Comparison of ENCODE assay signal across 11 mouse cellular contexts in the genomic region with DNA sequence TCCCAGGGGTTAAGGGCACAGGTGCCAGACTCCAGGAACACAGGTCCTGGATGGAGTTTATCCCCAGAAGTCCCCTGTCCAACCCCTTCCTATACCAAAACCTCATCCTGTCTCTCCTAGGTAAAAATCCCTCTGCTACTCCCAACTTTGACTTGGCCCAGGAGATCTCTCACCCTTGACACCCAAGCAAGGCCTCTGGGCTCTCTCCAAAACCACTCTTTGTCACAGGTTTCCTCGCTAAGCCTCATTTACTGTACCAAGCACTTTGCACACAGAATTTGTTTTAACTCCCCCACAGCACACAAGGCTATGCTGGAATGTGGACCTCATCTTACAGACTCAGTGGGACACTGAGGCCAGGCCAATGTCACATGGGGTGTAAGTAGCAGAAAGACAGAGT.
DNase-seq lines count a peak whose midpoint lies in the region; ATAC-seq and TF ChIP-seq lines count a peak whose summit lies in the region.
"Had no signal": no experiment of that assay in that cellular context is flagged by ENCODE, and none has a peak within 500 bp of the region (broad histone marks: within the 10 kb centered on the region; RNA-seq: fewer than 3 reads in every experiment).

No protein-coding gene starts in this region.

- WGBS in forebrain, embryonic 15.5 days: 90% methylated on average over 1 of the region's 1 CpGs
- 85% methylated on average over 1 of the region's 1 CpGs for WGBS in forebrain, embryonic 14.5 days
- 82% methylated on average over 1 of the region's 1 CpGs for WGBS in intestine, embryonic 14.5 days
- 77% methylated on average over 1 of the region's 1 CpGs for WGBS in intestine, postnatal 0 days
- WGBS in neural tube, embryonic 13.5 days: 78% methylated on average over 1 of the region's 1 CpGs
- WGBS in stomach, postnatal 0 days: 73% methylated on average over 1 of the region's 1 CpGs

- H3K4me3 ChIP-seq in forebrain, embryonic 15.5 days: no peak overlapping the region
- no peak overlapping the region for H3K4me3 ChIP-seq in forebrain, embryonic 14.5 days (ENCODE audit: low read depth, low read length)
- no peak overlapping the region for H3K4me3 ChIP-seq in intestine, embryonic 14.5 days (ENCODE audit: low read depth, low read length)
- H3K4me3 ChIP-seq in intestine, postnatal 0 days (ENCODE audit: low read depth, low read length): no peak overlapping the region
- no peak overlapping the region for H3K4me3 ChIP-seq in neural tube, embryonic 13.5 days
- H3K4me3 ChIP-seq in stomach, postnatal 0 days (ENCODE audit: low read depth, low read length): no peak overlapping the region
- H3K4me3 ChIP-seq: forebrain, embryonic 12.5 days; liver, embryonic 15.5 days; midbrain, embryonic 15.5 days had no signal

- no peak overlapping the region for H3K9ac ChIP-seq in forebrain, embryonic 15.5 days (replicated peaks)
- H3K9ac ChIP-seq in forebrain, embryonic 14.5 days (ENCODE audit: low read length): no peak overlapping the region
- no peak overlapping the region for H3K9ac ChIP-seq in intestine, embryonic 14.5 days (ENCODE audit: low read length)
- H3K9ac ChIP-seq in intestine, postnatal 0 days (ENCODE audit: low read depth, low read length): no peak overlapping the region
- H3K9ac ChIP-seq in neural tube, embryonic 13.5 days: no peak overlapping the region
- H3K9ac ChIP-seq in stomach, postnatal 0 days (ENCODE audit: low read length): peak overlapping the region; percentile 18; the same call in 1 of the 2 replicates
- H3K9ac ChIP-seq: forebrain, embryonic 12.5 days; liver, embryonic 15.5 days; midbrain, embryonic 15.5 days had no signal

- no peak overlapping the region for H3K4me2 ChIP-seq in forebrain, embryonic 15.5 days (replicated peaks)
- no peak overlapping the region for H3K4me2 ChIP-seq in forebrain, embryonic 14.5 days (ENCODE audit: low read length)
- no peak overlapping the region for H3K4me2 ChIP-seq in intestine, embryonic 14.5 days (ENCODE audit: low read length)
- H3K4me2 ChIP-seq in intestine, postnatal 0 days (replicated peaks; ENCODE audit: low read depth): no peak overlapping the region
- H3K4me2 ChIP-seq in neural tube, embryonic 13.5 days: no peak overlapping the region
- H3K4me2 ChIP-seq in stomach, postnatal 0 days (replicated peaks; ENCODE audit: low read depth): no peak overlapping the region
- H3K4me2 ChIP-seq: forebrain, embryonic 12.5 days; liver, embryonic 15.5 days; midbrain, embryonic 15.5 days had no signal

- no peak for TF ChIP-seq EP300 in stomach, postnatal 0 days (optimal IDR thresholded peaks at IDR 0.05)

- peaks cover 26% of the 10 kb centered on the region for H3K4me1 ChIP-seq in forebrain, embryonic 15.5 days
- peaks cover 15% of the 10 kb centered on the region for H3K4me1 ChIP-seq in forebrain, embryonic 14.5 days (ENCODE audit: control insufficient read depth, insufficient read depth, low read length)
- peaks cover 66% of the 10 kb centered on the region for H3K4me1 ChIP-seq in intestine, embryonic 14.5 days (replicated peaks; ENCODE audit: control insufficient read depth, insufficient read depth, low read length)
- peaks cover 9% of the 10 kb centered on the region for H3K4me1 ChIP-seq in intestine, postnatal 0 days (replicated peaks; ENCODE audit: control insufficient read depth, insufficient read depth, low read length)
- H3K4me1 ChIP-seq in neural tube, embryonic 13.5 days (replicated peaks): peaks cover 67% of the 10 kb centered on the region
- H3K4me1 ChIP-seq in stomach, postnatal 0 days (replicated peaks; ENCODE audit: control insufficient read depth, insufficient read depth): peaks cover 31% of the 10 kb centered on the region

- no peak for DNase-seq in forebrain, embryonic 14.5 days (ENCODE audit: low spot score)
- DNase-seq in intestine, embryonic 14.5 days (ENCODE audit: low spot score): no peak
- no peak for DNase-seq in neural tube, embryonic 10.5 days (ENCODE audit: extremely low spot score, low spot score)
- no peak for DNase-seq in stomach, postnatal 0 days (ENCODE audit: low spot score)
- DNase-seq in gastrocnemius, adult 18-20 months (ENCODE audit: low spot score): no peak

- no peak for ATAC-seq in forebrain, embryonic 15.5 days (replicated peaks)
- no peak for ATAC-seq in forebrain, embryonic 14.5 days
- ATAC-seq in intestine, embryonic 14.5 days (replicated peaks; ENCODE audit: low FRiP score, low TSS enrichment, low read depth): no peak
- no peak for ATAC-seq in intestine, postnatal 0 days
- no peak for ATAC-seq in neural tube, embryonic 13.5 days (ENCODE audit: low read depth)
- no peak for ATAC-seq in stomach, postnatal 0 days (ENCODE audit: low FRiP score, low TSS enrichment)

- no peaks in the 10 kb centered on the region for H3K36me3 ChIP-seq in forebrain, embryonic 15.5 days
- no peaks in the 10 kb centered on the region for H3K36me3 ChIP-seq in forebrain, embryonic 14.5 days (ENCODE audit: control insufficient read depth, insufficient read depth, low read length)
- no peaks in the 10 kb centered on the region for H3K36me3 ChIP-seq in intestine, embryonic 14.5 days (ENCODE audit: control insufficient read depth, insufficient read depth, low read length)
- no peaks in the 10 kb centered on the region; the same call in 1 of the 2 replicates for H3K36me3 ChIP-seq in intestine, postnatal 0 days (ENCODE audit: control insufficient read depth, insufficient read depth)
- no peaks in the 10 kb centered on the region for H3K36me3 ChIP-seq in neural tube, embryonic 13.5 days
- H3K36me3 ChIP-seq in stomach, postnatal 0 days (ENCODE audit: control insufficient read depth, insufficient read depth, low read length): no peaks in the 10 kb centered on the region
- H3K36me3 ChIP-seq: forebrain, embryonic 12.5 days; liver, embryonic 15.5 days; midbrain, embryonic 15.5 days had no signal

- no peaks in the 10 kb centered on the region for H3K27me3 ChIP-seq in forebrain, embryonic 15.5 days
- H3K27me3 ChIP-seq in forebrain, embryonic 14.5 days (replicated peaks; ENCODE audit: control insufficient read depth, insufficient read depth, low read length): no peaks in the 10 kb centered on the region
- H3K27me3 ChIP-seq in intestine, embryonic 14.5 days (replicated peaks; ENCODE audit: control insufficient read depth, insufficient read depth, low read length): no peaks in the 10 kb centered on the region
- no peaks in the 10 kb centered on the region for H3K27me3 ChIP-seq in intestine, postnatal 0 days (replicated peaks; ENCODE audit: control insufficient read depth, insufficient read depth, low read length)
- H3K27me3 ChIP-seq in neural tube, embryonic 13.5 days: no peaks in the 10 kb centered on the region
- H3K27me3 ChIP-seq in stomach, postnatal 0 days (ENCODE audit: control insufficient read depth, insufficient read depth, low read length): no peaks in the 10 kb centered on the region
- H3K27me3 ChIP-seq: midbrain, embryonic 15.5 days had no signal

- H3K27ac ChIP-seq in forebrain, embryonic 15.5 days (replicated peaks): peak overlapping the region; percentile 51; the same call in 1 of the 2 replicates
- no peak overlapping the region for H3K27ac ChIP-seq in forebrain, embryonic 14.5 days (ENCODE audit: low read depth, low read length)
- H3K27ac ChIP-seq in intestine, embryonic 14.5 days (ENCODE audit: low read depth): peak overlapping the region; percentile 51; the same call in 1 of the 2 replicates
- no peak overlapping the region for H3K27ac ChIP-seq in intestine, postnatal 0 days (ENCODE audit: low read depth, low read length)
- H3K27ac ChIP-seq in neural tube, embryonic 13.5 days (replicated peaks): peak overlapping the region; percentile 54; the same call in 1 of the 2 replicates
- peak overlapping the region; percentile 84 for H3K27ac ChIP-seq in stomach, postnatal 0 days (replicated peaks)
- H3K27ac ChIP-seq: liver, embryonic 15.5 days had no signal

- no peak for TF ChIP-seq CTCF in intestine, postnatal 0 days (IDR thresholded peaks at IDR 0.05; ENCODE audit: low read depth)
- no peak for TF ChIP-seq CTCF in stomach, postnatal 0 days (IDR thresholded peaks at IDR 0.05; ENCODE audit: low read depth)

- H3K9me3 ChIP-seq in forebrain, embryonic 15.5 days: no peaks in the 10 kb centered on the region
- H3K9me3 ChIP-seq in forebrain, embryonic 14.5 days (replicated peaks; ENCODE audit: control insufficient read depth, low read length): no peaks in the 10 kb centered on the region
- no peaks in the 10 kb centered on the region for H3K9me3 ChIP-seq in intestine, embryonic 14.5 days (ENCODE audit: control insufficient read depth, low read length)
- H3K9me3 ChIP-seq in intestine, postnatal 0 days (ENCODE audit: control insufficient read depth): no peaks in the 10 kb centered on the region
- H3K9me3 ChIP-seq in neural tube, embryonic 13.5 days: no peaks in the 10 kb centered on the region
- no peaks in the 10 kb centered on the region for H3K9me3 ChIP-seq in stomach, postnatal 0 days (ENCODE audit: control insufficient read depth, low read length)
- H3K9me3 ChIP-seq: forebrain, embryonic 12.5 days; liver, embryonic 15.5 days; midbrain, embryonic 15.5 days had no signal

Comparison
In these comparisons a context has a peak if more than half of its experiments do, and no peak if none do; other contexts are left out.
1. H3K27ac ChIP-seq: peak in forebrain, embryonic 15.5 days (single experiment), intestine, embryonic 14.5 days (single experiment), neural tube, embryonic 13.5 days (single experiment) and stomach, postnatal 0 days (single experiment); none in forebrain, embryonic 14.5 days (single experiment) and intestine, postnatal 0 days (single experiment).